Mouse (Mus musculus) hindbrain, embryonic 16.5 days (tissue): ENCODE data around the gene Rad50. TPM values are rescaled to one million over a fixed set of nuclear protein-coding genes. Genes with fewer than 3 reads are reported as not detected.

ENCODE experiments used
- polyA plus RNA-seq: library from polyadenylated mRNA; unstranded; fragments of >200 nt; fragmentation: Nextera tagmentation; extraction: Ambion mirVana; gene quantifications from 2 replicates; pipeline ENCODE4 v1.2.1, GENCODE M21; 2015

Rad50 gene
- polyA plus RNA-seq, 1 experiment from 2014 or later: 12.3 TPM

Other genes starting within 250 kb of the Rad50 start
- gene Gm9837, start 236.8 kb downstream of the Rad50 start, polyA plus RNA-seq: not detected in 2 replicates
- 0.34 TPM in 1 of 2 replicates, not detected in the other for gene Gm9945, start 227.2 kb downstream of the Rad50 start, polyA plus RNA-seq
- 1.5 TPM in 2 replicates for gene Sowaha, start 227.0 kb downstream of the Rad50 start, polyA plus RNA-seq
- gene Sept8, start 188.1 kb downstream of the Rad50 start, polyA plus RNA-seq: 23.1 and 23.4 TPM in 2 replicates
- gene Kif3a, start 139.9 kb downstream of the Rad50 start, polyA plus RNA-seq: 306 and 352 TPM in 2 replicates
- gene Il4, start 88.7 kb downstream of the Rad50 start, polyA plus RNA-seq: 3.9 and 4.5 TPM in 2 replicates
- gene Il13, start 72.6 kb downstream of the Rad50 start, polyA plus RNA-seq: not detected in 2 replicates
- gene Il5, start 13.5 kb upstream of the Rad50 start, polyA plus RNA-seq: not detected in 2 replicates
- 3.5 and 3.9 TPM in 2 replicates for gene Irf1, start 62.7 kb upstream of the Rad50 start, polyA plus RNA-seq
- not detected in 2 replicates for gene Gm17334, start 65.9 kb upstream of the Rad50 start, polyA plus RNA-seq
- gene Gm12216, start 151.9 kb upstream of the Rad50 start, polyA plus RNA-seq: 0.40 and 0.52 TPM in 2 replicates
- 11.1 and 12.4 TPM in 2 replicates for gene Slc22a5, start 184.3 kb upstream of the Rad50 start, polyA plus RNA-seq